Mouse (Mus musculus): ENCODE data around the gene Stxbp4.

Gene Stxbp4

GRCm38 (mm10) chr11:90451506-90451905, 186.4 kb downstream of the Stxbp4 start:
- no peak for DNase-seq (ENCODE audit: low spot score)

- no peak for DNase-seq (ENCODE audit: low spot score)
Measured at GRCm38 (mm10) chr11:90442462-90442861, 195.4 kb downstream of the Stxbp4 start.

- DNase-seq (ENCODE audit: low spot score) = no peak
Measured at GRCm38 (mm10) chr11:90440851-90441250, 197.0 kb downstream of the Stxbp4 start.

GRCm38 (mm10) chr11:90438768-90439167, 199.1 kb downstream of the Stxbp4 start:
- DNase-seq (ENCODE audit: low spot score) = no peak
